Mouse (Mus musculus) CD4-positive, CD25-positive, alpha-beta regulatory T cell, adult 4 months (primary cell): Measurements from ENCODE around the gene Olfr593. TPM values are rescaled to one million over a fixed set of nuclear protein-coding genes. Genes with fewer than 3 reads are reported as not detected.
"Not testable (repeated sequence)": the region's sequence is repeated elsewhere in the genome, so short reads cannot be mapped to it uniquely, and the experiment has no call there.

ENCODE experiments used
- ATAC-seq: one replicate; pipeline ENCODE4 v1.8.0; 2017
- polyA plus RNA-seq, 2 experiments: library from polyadenylated mRNA; unstranded; fragments of 100-300 nt; shearing (Covaris generic); gene quantifications; one replicate each; pipeline ENCODE4 v1.2.1; 2017

Olfr593 gene
- polyA plus RNA-seq, result not detected

- ATAC-seq, result no peak
Observed at GRCm38 (mm10) chr7:103211562-103211961, at the start of gene Olfr593. TSS of gene Olfr593 (plus strand) at chr7:103211862.

GRCm38 (mm10) chr7:103169697-103170096, 42.0 kb upstream of the Olfr593 start:
- no peak for ATAC-seq

GRCm38 (mm10) chr7:103178240-103178639, 33.4 kb upstream of the Olfr593 start, which contains the start of gene Olfr591:
TSS of gene Olfr591 (minus strand) at chr7:103178340.
- ATAC-seq, result no peak

- ATAC-seq, result not testable (repeated sequence)
Observed at GRCm38 (mm10) chr7:103184503-103184902, 27.2 kb upstream of the Olfr593 start, which contains the start of gene Olfr592. TSS of gene Olfr592 (plus strand) at chr7:103184803.

- ATAC-seq, result not testable (repeated sequence)
Observed at GRCm38 (mm10) chr7:103212050-103212449, 388 bp downstream of the Olfr593 start.

GRCm38 (mm10) chr7:103216696-103217095, 5.0 kb downstream of the Olfr593 start, which contains the start of gene Olfr594:
TSS of gene Olfr594 (plus strand) at chr7:103216996.
- no peak for ATAC-seq

GRCm38 (mm10) chr7:103252405-103252804, 40.7 kb downstream of the Olfr593 start, which contains the start of gene Usp17ld:
TSS of gene Usp17ld (minus strand) at chr7:103252505.
- not testable (repeated sequence) for ATAC-seq

Other genes with a start within 250 kb of the Olfr593 start
- gene Olfr576, start 249.2 kb upstream of the Olfr593 start, polyA plus RNA-seq, result not detected
- gene Olfr577, start 235.9 kb upstream of the Olfr593 start, polyA plus RNA-seq, result not detected
- gene Olfr578, start 222.5 kb upstream of the Olfr593 start, polyA plus RNA-seq, result not detected
- not detected for gene Olfr582, start 173.8 kb upstream of the Olfr593 start, polyA plus RNA-seq
- gene Olfr583, start 160.6 kb upstream of the Olfr593 start, polyA plus RNA-seq, result not detected
- not detected for gene Olfr584, start 130.0 kb upstream of the Olfr593 start, polyA plus RNA-seq
- gene Olfr585, start 114.1 kb upstream of the Olfr593 start, polyA plus RNA-seq, result not detected
- gene Olfr586, start 86.2 kb upstream of the Olfr593 start, polyA plus RNA-seq, result not detected
- gene Olfr588-ps1, start 71.0 kb upstream of the Olfr593 start, polyA plus RNA-seq, result not detected
- not detected for gene Olfr589, start 55.5 kb upstream of the Olfr593 start, polyA plus RNA-seq
- gene Olfr591, start 33.5 kb upstream of the Olfr593 start, polyA plus RNA-seq, result not detected
- not detected for gene Olfr592, start 27.1 kb upstream of the Olfr593 start, polyA plus RNA-seq
- gene Olfr594, start 5.1 kb downstream of the Olfr593 start, polyA plus RNA-seq, result not detected
- not detected for gene Usp17ld, start 40.6 kb downstream of the Olfr593 start, polyA plus RNA-seq
- gene Olfr596, start 93.8 kb downstream of the Olfr593 start, polyA plus RNA-seq, result not detected
- gene Olfr597, start 104.5 kb downstream of the Olfr593 start, polyA plus RNA-seq, result not detected
- not detected for gene Olfr598, start 111.7 kb downstream of the Olfr593 start, polyA plus RNA-seq
- not detected for gene Olfr599, start 124.1 kb downstream of the Olfr593 start, polyA plus RNA-seq
- not detected for gene Olfr600, start 137.8 kb downstream of the Olfr593 start, polyA plus RNA-seq
- under 1 TPM in 1 of 2 experiments, not detected in 1; 0.19 TPM for gene Olfr601, start 150.8 kb downstream of the Olfr593 start, polyA plus RNA-seq
- under 1 TPM in 1 of 2 experiments, not detected in 1; 0.67 TPM for gene Olfr603, start 174.3 kb downstream of the Olfr593 start, polyA plus RNA-seq
- gene Usp17lc, start 203.2 kb downstream of the Olfr593 start, polyA plus RNA-seq, result not detected
- not detected for gene Olfr605, start 233.6 kb downstream of the Olfr593 start, polyA plus RNA-seq
- gene Olfr606, start 237.2 kb downstream of the Olfr593 start, polyA plus RNA-seq, result not detected